Mouse (Mus musculus) embryonic facial prominence, embryonic 12.5 days (tissue): ENCODE measurements around the gene Spen. TPM values are rescaled to one million over a fixed set of nuclear protein-coding genes. Genes with fewer than 3 reads are reported as not detected.
A peak's percentile ranks its signal among the peaks of the same experiment; 100 is the strongest.

Source experiments
- ATAC-seq: fragments of 200-750 bp; cut with Nextera tagmentation; 2 replicates; pipeline ENCODE4 v1.8.0; 2017; ENCODE audit not compliant: insufficient number of reproducible peaks, insufficient read depth, low FRiP score, low TSS enrichment
- H3K27ac ChIP-seq: fragments of 300-500 bp; sonication (generic); 2 replicates; pipeline ENCODE4 v1.5.1; 2016; ENCODE audit warnings: mild to moderate bottlenecking
- H3K27me3 ChIP-seq: fragments of 300-500 bp; sonication (generic); 2 replicates; pipeline ENCODE4 v1.6.1; 2016; ENCODE audit warnings: mild to moderate bottlenecking, moderate library complexity
- H3K36me3 ChIP-seq: fragments of 300-500 bp; sonication (generic); 2 replicates; pipeline ENCODE4 v1.6.1; 2016; ENCODE audit warnings: mild to moderate bottlenecking
- H3K4me1 ChIP-seq: fragments of 300-500 bp; sonication (generic); 2 replicates; pipeline ENCODE4 v1.6.1; 2016
- H3K4me2 ChIP-seq: fragments of 300-500 bp; sonication (generic); replicated peaks from 2 replicates; pipeline ENCODE4 v1.6.1; 2016; ENCODE audit warnings: mild to moderate bottlenecking, moderate library complexity
- H3K4me3 ChIP-seq: fragments of 300-500 bp; sonication (generic); 2 replicates; pipeline ENCODE4 v1.5.1; 2016; ENCODE audit warnings: mild to moderate bottlenecking
- H3K9ac ChIP-seq: fragments of 300-500 bp; sonication (generic); 2 replicates; pipeline ENCODE4 v1.6.1; 2016; ENCODE audit warnings: mild to moderate bottlenecking, moderate library complexity
- H3K9me3 ChIP-seq: fragments of 300-500 bp; sonication (generic); 2 replicates; pipeline ENCODE4 v1.6.1; 2016; ENCODE audit warnings: mild to moderate bottlenecking, moderate library complexity
- WGBS: fragments of 180-500 bp; shearing (Covaris S2); methylation state at CpG from one replicate; pipeline ENCODE4 v1.1.7; 2016; 5-methylcytosine and 5-hydroxymethylcytosine counted together
- polyA plus RNA-seq: library from polyadenylated mRNA; unstranded; fragments of >200 nt; fragmentation: Nextera tagmentation; extraction: Ambion mirVana; gene quantifications from 2 replicates; pipeline ENCODE4 v1.2.1, GENCODE M21; 2016

Spen gene
- polyA plus RNA-seq, 1 experiment from 2014 or later = 15.0 TPM

DNA sequence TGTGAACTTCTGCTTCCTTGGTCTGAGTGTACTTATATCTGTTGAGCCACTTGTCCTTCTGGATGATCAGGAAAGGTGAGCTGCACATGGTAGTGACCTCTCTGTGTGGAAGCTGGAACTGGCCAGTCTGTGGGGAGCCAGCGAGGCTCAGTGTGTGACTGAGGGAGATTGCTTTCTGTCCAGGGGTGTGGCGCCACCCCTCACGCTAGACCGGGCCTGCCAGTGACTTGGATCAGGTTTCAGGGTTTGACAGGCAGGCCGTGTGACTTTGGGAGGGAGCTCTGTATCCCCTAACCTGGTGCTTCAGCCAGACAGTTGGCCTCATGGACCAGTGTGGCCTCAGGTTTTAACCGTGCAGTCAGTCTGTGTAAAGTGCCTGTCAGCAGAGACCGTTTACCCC, 80.2 kb downstream of the Spen start:
- Histone ChIP-seq H3K27ac (peak overlapping the region; percentile 80), H3K9ac (peak overlapping the region; percentile 20; the same call in 1 of the 2 replicates), H3K36me3 (peaks cover 45% of the 10 kb centered on the region), H3K4me2 (0 out of 2 replicates have a peak overlapping the region, but pooled peaks have one; percentile 4), H3K9me3 (no peaks in the 10 kb centered on the region), H3K4me3 (no peak overlapping the region), H3K4me1 (peaks cover 26% of the 10 kb centered on the region), H3K27me3 (no peaks in the 10 kb centered on the region)
- 7% methylated on average over 7 of the region's 7 CpGs for WGBS
- peak; percentile 71 for ATAC-seq

DNA sequence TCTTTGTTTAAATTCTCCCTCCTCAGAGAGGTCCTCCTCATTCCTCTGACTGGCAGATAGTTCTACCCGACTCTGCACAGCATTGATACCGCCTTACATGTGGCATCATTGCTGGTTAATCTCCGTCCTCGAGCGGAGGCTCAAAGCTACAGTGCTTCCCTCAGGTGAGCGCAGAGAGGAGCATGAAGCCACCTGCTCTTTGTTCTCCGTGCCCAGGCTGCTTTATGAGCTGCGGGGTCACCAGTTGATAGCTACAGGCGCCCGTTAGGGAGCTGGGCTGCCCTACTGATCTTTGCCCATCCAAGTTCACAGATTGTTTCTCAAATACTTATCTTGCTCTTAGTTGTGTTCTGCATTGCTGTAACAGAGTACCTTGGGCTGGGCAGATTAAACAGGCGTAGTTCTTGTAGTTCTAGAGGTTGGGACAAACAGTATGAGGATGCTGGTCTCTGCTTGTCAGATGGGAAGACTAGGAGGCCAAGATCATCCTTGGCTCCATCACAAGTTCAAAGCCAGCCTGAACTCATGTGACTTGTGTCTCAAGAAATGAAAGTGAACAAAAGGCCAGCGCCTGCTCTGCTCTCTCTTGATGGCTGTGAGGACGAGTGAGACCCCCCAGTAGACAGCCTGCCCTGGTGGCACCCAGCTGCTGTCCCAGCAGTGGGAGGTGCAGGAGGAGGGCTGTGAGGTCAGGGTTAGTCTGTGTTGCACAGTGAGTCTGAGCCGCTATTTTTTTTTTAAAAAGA, 82.0 kb downstream of the Spen start:
- Histone ChIP-seq H3K9ac (no peak overlapping the region), H3K4me1 (peaks cover 26% of the 10 kb centered on the region), H3K4me2 (no peak overlapping the region), H3K36me3 (peaks cover 47% of the 10 kb centered on the region), H3K27me3 (no peaks in the 10 kb centered on the region), H3K4me3 (no peak overlapping the region), H3K9me3 (no peaks in the 10 kb centered on the region), H3K27ac (no peak overlapping the region)
- 94% methylated on average over 14 of the region's 14 CpGs for WGBS
- ATAC-seq = no peak

DNA sequence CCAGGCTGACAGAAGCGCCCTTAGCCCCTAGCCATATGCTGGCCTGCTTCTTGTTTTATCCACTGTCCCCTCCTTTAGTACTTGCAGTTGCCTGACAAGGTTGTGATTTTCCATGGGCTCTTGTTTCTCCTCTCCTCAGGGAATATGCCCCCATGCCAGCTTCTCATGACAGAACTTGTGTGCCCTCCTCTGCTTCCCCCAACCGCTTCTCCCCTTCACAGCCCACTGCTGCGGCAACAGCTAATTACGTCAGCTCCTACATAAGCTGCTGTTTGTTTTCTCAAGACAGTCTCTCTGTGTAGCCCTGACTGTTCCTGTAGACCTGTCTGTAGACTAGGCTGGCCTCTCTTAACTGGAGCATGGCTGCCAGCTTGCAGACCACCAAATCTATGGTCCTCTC, 82.9 kb downstream of the Spen start:
- H3K27ac ChIP-seq = no peak overlapping the region
- H3K4me2 ChIP-seq = no peak overlapping the region
- no peaks in the 10 kb centered on the region for H3K9me3 ChIP-seq
- H3K27me3 ChIP-seq = no peaks in the 10 kb centered on the region
- WGBS = 55% methylated on average over 4 of the region's 4 CpGs
- H3K4me1 ChIP-seq = peaks cover 26% of the 10 kb centered on the region
- no peak for ATAC-seq
- no peak overlapping the region for H3K9ac ChIP-seq
- peaks cover 49% of the 10 kb centered on the region for H3K36me3 ChIP-seq
- no peak overlapping the region for H3K4me3 ChIP-seq

DNA sequence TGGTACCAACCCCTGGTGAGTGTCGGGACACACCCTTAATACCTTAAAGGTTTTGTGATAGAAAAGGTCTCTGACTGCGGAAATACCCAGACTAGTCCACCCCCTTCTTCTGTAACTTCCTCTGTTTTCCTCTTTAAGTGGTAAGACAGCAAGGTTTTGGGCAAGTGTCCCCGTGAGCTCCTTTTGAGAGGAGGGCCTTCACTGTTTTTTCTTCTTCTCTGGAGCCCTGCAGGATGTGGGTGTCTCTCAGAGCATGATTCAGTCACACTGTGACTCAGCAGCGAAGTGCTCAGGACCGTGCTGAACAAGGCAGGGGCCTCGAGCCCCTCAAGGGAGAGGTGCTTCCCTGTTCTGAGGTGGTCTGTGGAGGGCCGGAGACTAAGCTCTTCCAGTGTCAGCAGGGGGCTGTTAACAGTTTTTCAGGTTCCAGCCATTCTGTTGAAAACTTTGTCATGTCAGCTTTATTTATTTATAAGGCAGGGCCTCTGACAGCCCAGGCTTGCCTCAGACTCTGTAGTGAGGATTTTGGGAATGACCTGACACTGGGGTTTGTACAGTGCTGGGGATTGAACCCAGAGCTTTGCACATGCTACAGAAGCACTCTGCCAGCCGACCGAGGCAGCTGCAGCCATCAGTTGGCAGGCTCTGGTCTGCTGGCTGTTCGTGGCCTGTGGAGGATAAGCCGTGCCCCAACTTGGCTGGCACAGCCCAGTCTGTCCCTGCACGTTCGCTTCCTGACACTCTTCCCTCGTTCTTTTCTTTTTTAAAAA, 83.6 kb downstream of the Spen start:
- Histone ChIP-seq H3K9me3 (no peaks in the 10 kb centered on the region), H3K27ac (0 out of 2 replicates have a peak overlapping the region, but pooled peaks have one; percentile 17), H3K36me3 (peaks cover 50% of the 10 kb centered on the region), H3K27me3 (no peaks in the 10 kb centered on the region), H3K4me1 (peaks cover 26% of the 10 kb centered on the region), H3K4me3 (no peak overlapping the region), H3K4me2 (no peak overlapping the region), H3K9ac (no peak overlapping the region)
- no peak for ATAC-seq
- 81% methylated on average over 14 of the region's 14 CpGs for WGBS

DNA sequence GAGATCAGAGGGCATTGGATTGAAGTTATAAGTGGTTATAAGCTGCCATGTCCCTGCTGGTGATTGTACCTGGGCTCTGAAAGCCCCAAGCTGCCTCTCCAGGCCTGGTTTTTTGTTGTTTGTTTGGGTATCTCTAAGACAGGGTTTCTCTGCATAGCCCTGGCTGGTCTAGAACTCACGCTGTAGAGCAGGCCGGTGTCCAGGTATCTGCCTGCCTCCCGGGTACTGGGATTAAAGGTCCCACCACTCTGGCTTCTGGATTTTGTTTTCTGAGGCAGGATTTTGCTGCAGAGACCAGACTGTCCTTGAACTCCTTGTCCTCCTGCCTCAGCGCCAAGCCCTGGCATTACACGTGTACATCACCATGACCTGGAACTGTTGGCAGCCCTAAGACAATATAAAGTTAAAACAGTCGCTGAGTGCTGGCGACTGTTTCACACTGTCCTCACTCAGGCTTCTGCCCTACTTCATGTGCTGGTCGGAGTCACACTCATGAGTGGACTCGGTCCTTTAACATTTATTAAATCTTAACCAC, 86.4 kb downstream of the Spen start:
- no peak overlapping the region for H3K27ac ChIP-seq
- no peaks in the 10 kb centered on the region for H3K27me3 ChIP-seq
- no peak overlapping the region for H3K9ac ChIP-seq
- 92% methylated on average over 9 of the region's 9 CpGs for WGBS
- no peaks in the 10 kb centered on the region for H3K9me3 ChIP-seq
- peaks cover 8% of the 10 kb centered on the region; the same call in 1 of the 2 replicates for H3K4me1 ChIP-seq
- no peak for ATAC-seq
- H3K4me3 ChIP-seq = no peak overlapping the region
- H3K36me3 ChIP-seq = peaks cover 76% of the 10 kb centered on the region
- no peak overlapping the region for H3K4me2 ChIP-seq

DNA sequence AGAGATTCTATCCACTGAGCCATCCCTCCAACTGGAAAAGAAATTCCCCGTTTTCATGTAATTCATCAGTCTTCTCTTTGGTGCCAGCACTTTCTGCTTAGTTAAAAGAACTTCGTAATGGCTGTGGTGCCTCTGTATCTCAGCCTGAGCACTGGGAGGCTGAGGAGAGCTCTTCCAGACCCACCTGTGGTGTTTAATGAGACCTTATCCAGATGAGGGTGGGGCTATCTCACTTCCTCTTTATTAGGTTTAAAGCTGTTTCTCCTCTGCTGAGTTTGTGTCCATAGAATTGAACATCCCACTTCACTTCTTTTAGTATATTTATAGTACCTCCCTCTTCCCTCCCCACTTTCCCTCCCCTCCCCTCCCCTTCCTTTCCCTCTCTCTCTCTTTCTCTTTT, 87.1 kb downstream of the Spen start:
- 82% methylated on average over 2 of the region's 2 CpGs for WGBS
- Histone ChIP-seq H3K36me3 (peaks cover 77% of the 10 kb centered on the region), H3K4me1 (peaks cover 8% of the 10 kb centered on the region; the same call in 1 of the 2 replicates), H3K27ac (no peak overlapping the region), H3K9ac (no peak overlapping the region), H3K4me3 (no peak overlapping the region), H3K4me2 (no peak overlapping the region), H3K9me3 (no peaks in the 10 kb centered on the region), H3K27me3 (no peaks in the 10 kb centered on the region)
- ATAC-seq = no peak

DNA sequence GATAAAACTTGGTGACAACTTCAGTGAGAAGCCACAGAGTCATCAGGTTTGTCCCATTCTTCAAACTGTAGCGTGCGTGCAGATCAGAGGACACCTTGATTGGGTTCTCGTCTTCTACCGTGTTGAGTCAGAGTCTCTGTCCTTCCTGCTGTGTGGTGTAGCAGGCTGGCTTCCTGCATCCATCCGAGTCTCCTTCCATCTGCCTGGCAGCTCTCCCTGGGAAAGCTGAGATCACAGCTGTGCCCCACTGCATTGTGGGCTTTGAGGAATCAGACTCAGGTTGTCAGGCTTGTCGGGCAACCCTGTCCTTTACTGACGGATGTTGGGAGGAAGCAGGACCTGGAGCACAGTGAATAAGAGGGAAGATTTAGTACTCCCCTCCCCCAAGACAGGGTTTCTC, 92.2 kb downstream of the Spen start:
- Histone ChIP-seq H3K9ac (no peak overlapping the region), H3K9me3 (no peaks in the 10 kb centered on the region), H3K36me3 (peaks cover 39% of the 10 kb centered on the region), H3K4me3 (no peak overlapping the region), H3K27me3 (no peaks in the 10 kb centered on the region), H3K27ac (no peak overlapping the region), H3K4me1 (peaks cover 12% of the 10 kb centered on the region), H3K4me2 (no peak overlapping the region; the same call in 1 of the 2 replicates)
- 78% methylated on average over 7 of the region's 7 CpGs for WGBS
- no peak for ATAC-seq

DNA sequence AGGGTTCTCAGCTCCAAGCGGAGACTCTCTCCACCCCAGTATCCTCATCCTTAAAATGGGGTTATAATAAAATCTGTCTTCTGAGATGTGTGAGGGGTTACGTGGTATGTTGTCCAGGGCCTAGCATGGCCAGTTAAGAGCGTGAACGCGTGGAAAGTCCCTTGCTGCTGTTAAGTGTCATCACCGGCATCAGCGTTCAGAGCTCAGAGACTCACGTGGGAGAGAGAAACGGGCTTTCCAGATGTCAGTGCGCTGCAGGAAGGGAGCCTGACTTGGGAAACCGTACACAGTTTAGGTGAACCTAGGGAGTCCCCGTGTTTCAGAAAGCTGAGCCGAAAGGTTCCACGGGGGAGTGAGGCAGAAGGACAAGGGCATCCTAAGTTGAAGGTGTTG, 93.1 kb downstream of the Spen start:
- Histone ChIP-seq H3K9ac (peak overlapping the region; percentile 93), H3K36me3 (peaks cover 34% of the 10 kb centered on the region), H3K27ac (no peak overlapping the region), H3K27me3 (no peaks in the 10 kb centered on the region), H3K4me1 (peaks cover 12% of the 10 kb centered on the region), H3K4me3 (peak overlapping the region; percentile 100), H3K9me3 (no peaks in the 10 kb centered on the region), H3K4me2 (peak overlapping the region; percentile 88)
- 15% methylated on average over 14 of the region's 14 CpGs for WGBS
- ATAC-seq = no peak

DNA sequence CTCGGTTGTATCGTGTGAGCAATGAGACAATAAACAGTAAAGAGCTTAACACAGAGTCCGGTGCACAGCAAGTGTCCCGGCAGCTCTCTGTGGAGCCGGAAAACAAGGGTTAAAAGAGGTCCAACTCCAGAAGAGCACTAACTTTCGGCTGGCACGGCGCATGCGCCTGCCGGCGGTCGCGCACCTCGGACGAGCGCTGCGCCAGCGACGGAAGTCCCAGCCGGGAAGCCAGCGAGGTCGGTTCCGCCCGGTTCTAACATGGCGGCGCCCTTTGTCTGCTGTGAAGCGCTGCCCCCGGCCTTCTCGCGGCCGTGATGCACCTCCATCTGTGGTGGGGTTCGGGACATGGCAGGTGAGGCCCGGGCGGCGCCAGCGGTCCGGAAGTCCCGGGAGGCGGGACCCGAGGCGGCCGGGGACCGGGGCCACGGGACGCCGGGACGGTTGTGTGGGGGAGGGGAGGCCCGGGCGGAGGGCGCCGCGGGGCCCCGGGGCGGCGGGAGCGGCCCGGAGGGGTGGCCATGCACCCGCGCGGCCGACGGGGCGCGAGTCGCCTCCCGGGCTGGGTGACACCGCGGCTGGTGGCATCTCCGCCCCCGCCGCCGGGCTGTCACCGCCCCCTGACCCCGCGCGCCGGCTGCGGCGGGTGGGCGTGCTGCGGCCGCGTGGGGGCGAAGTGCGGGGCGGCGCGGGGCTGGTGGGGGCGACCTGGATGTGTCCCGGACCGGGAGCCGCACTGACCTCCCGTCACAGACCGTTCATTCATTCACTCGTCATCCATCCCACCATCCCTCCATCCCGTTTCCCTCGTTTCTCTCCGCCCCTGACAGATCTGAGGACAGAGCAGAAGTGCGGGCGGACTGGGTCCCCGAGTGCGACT, 93.7 kb downstream of the Spen start, which contains the start of gene Zbtb17:
TSS of gene Zbtb17 (plus strand) at position 204 of the 877 bp plus-strand sequence.
- ATAC-seq = peak; percentile 70
- H3K4me3 ChIP-seq = peak within 1 kb of the TSS; percentile 100
- 0% methylated on average over 73 of the region's 102 CpGs for WGBS
- peak within 1 kb of the TSS; percentile 78 for H3K27ac ChIP-seq
- peaks cover 12% of the 10 kb centered on the region for H3K4me1 ChIP-seq
- peaks cover 28% of the 10 kb centered on the region for H3K36me3 ChIP-seq
- H3K27me3 ChIP-seq = no peaks in the 10 kb centered on the region
- peak within 1 kb of the TSS; percentile 88 for H3K4me2 ChIP-seq
- H3K9ac ChIP-seq = peak within 1 kb of the TSS; percentile 93
- no peaks in the 10 kb centered on the region for H3K9me3 ChIP-seq

DNA sequence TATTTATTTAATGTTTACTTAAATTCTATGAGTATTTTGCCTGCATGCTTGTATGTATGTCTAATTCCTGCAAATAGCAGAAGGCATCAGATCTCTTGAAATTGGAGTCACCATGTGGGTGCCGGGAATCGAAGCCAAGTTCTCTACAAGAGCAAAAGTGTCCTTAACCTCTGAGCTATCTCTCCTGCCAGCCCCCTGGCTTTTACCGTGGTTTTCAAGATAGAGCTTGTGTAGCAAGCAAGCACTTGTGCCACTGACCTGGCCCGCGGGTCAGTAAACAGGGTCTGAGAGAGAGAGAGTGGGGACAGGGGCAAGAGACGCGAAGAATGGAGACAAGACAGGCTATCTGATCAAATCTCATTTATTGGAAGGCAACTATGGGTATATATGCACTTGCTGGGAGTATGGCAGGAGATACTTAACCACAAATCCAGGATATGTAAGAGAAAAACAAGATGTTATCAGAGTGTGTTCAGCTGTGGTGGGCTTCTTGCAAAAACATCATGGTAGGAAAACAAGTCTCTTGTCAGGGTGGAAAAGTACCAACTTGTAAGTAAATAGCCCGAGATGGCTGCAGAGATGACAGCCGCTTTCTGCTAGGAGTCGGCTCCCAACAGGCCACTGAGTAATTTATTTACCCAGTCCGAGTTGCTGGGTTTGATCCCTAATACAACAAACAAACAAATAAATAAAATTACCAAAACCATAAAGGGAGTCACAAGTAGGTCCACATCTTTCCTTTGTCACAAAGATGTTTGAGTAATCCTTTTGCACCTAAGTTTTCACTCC, 94.6 kb downstream of the Spen start:
- 46% methylated on average over 11 of the region's 11 CpGs for WGBS
- no peak for ATAC-seq
- Histone ChIP-seq H3K4me2 (peak overlapping the region; percentile 88), H3K36me3 (peaks cover 19% of the 10 kb centered on the region), H3K9ac (peak overlapping the region; percentile 93), H3K27me3 (no peaks in the 10 kb centered on the region), H3K4me3 (peak overlapping the region; percentile 100), H3K9me3 (no peaks in the 10 kb centered on the region), H3K4me1 (peaks cover 12% of the 10 kb centered on the region), H3K27ac (peak overlapping the region; percentile 78; the same call in 1 of the 2 replicates)
